Comparison of ENCODE assay signal across 9 mouse cellular contexts in the genomic region with DNA sequence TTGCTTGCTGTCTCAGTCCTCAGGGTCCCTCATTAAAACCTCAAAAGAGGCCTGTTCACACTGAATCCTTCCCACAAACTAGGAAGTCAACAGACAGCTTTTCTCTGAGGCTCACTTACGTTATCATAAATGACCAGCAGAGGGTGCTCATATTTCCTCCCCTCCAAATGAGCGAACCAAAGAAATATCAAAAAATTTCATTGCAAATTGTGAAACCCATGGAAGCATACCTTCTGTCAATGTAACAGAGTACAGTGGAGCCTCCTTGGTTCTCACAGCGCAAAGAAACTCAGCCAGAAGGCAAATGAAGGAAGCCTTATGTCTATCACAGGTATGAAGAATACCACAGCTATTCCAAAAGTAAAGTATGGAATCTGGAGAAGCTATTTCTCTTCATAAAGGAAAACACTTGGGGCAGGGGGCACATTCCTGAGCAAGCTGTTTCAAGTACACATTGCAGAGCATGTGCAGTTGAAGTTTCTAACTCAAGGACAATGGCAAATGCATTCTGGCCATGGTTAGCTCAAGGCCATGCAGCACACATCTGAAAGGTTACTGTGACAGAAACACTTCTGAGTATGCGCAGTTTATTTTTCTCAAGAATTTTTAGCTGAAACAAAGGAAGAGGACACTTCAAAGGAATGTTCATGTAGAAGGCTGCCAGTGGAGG.
A peak's percentile ranks its signal among the peaks of the same experiment; 100 is the strongest.
DNase-seq lines count a peak whose midpoint lies in the region; ATAC-seq and TF ChIP-seq lines count a peak whose summit lies in the region.
"Had no signal": no experiment of that assay in that cellular context is flagged by ENCODE, and none has a peak within 500 bp of the region (broad histone marks: within the 10 kb centered on the region; RNA-seq: fewer than 3 reads in every experiment).

No protein-coding gene starts in this region.

- H3K27me3 ChIP-seq in midbrain, postnatal 0 days (ENCODE audit: insufficient read depth, low read length), result no peaks in the 10 kb centered on the region
- H3K27me3 ChIP-seq in midbrain, embryonic 10.5 days (ENCODE audit: low read depth, poor library complexity, severe bottlenecking), result no peaks in the 10 kb centered on the region
- H3K27me3 ChIP-seq in embryonic facial prominence, embryonic 13.5 days, result no peaks in the 10 kb centered on the region
- no peaks in the 10 kb centered on the region for H3K27me3 ChIP-seq in lung, embryonic 16.5 days (ENCODE audit: control insufficient read depth, insufficient read depth, low read depth, low read length)

- no peak overlapping the region for H3K4me2 ChIP-seq in midbrain, postnatal 0 days (ENCODE audit: low read depth, low read length, poor library complexity, severe bottlenecking)
- no peak overlapping the region for H3K4me2 ChIP-seq in embryonic facial prominence, embryonic 13.5 days
- H3K4me2 ChIP-seq in lung, embryonic 16.5 days (ENCODE audit: low read depth, low read length), result no peak overlapping the region

- no peaks in the 10 kb centered on the region for H3K4me1 ChIP-seq in midbrain, postnatal 0 days (ENCODE audit: insufficient read depth, low read length)
- no peaks in the 10 kb centered on the region for H3K4me1 ChIP-seq in midbrain, embryonic 10.5 days
- peaks cover 22% of the 10 kb centered on the region for H3K4me1 ChIP-seq in embryonic facial prominence, embryonic 13.5 days
- H3K4me1 ChIP-seq in lung, embryonic 16.5 days (replicated peaks; ENCODE audit: control insufficient read depth, insufficient read depth, low read length), result peaks cover 19% of the 10 kb centered on the region

- H3K9me3 ChIP-seq in midbrain, postnatal 0 days (ENCODE audit: low read length), result no peaks in the 10 kb centered on the region
- no peaks in the 10 kb centered on the region for H3K9me3 ChIP-seq in midbrain, embryonic 10.5 days (replicated peaks)
- H3K9me3 ChIP-seq in embryonic facial prominence, embryonic 13.5 days, result no peaks in the 10 kb centered on the region
- no peaks in the 10 kb centered on the region for H3K9me3 ChIP-seq in lung, embryonic 16.5 days (ENCODE audit: control insufficient read depth, low read length)

- H3K36me3 ChIP-seq in midbrain, postnatal 0 days (ENCODE audit: insufficient read depth, low read length), result no peaks in the 10 kb centered on the region
- no peaks in the 10 kb centered on the region for H3K36me3 ChIP-seq in midbrain, embryonic 10.5 days
- no peaks in the 10 kb centered on the region for H3K36me3 ChIP-seq in embryonic facial prominence, embryonic 13.5 days
- no peaks in the 10 kb centered on the region for H3K36me3 ChIP-seq in lung, embryonic 16.5 days (ENCODE audit: control insufficient read depth, insufficient read depth, low read length)

- H3K9ac ChIP-seq in midbrain, postnatal 0 days (replicated peaks; ENCODE audit: low read length, poor library complexity, severe bottlenecking), result no peak overlapping the region
- no peak overlapping the region for H3K9ac ChIP-seq in embryonic facial prominence, embryonic 13.5 days
- H3K9ac ChIP-seq in lung, embryonic 16.5 days (ENCODE audit: low read length), result no peak overlapping the region

- DNase-seq in frontal cortex, postnatal 25 days (ENCODE audit: low spot score in 2 of 2), result no peak
- DNase-seq in midbrain, postnatal 0 days (ENCODE audit: low spot score), result peak; percentile 50
- DNase-seq in midbrain, embryonic 10.5 days (ENCODE audit: low spot score), result no peak
- DNase-seq in urinary bladder, postnatal 10 days (ENCODE audit: low spot score), result no peak
- DNase-seq in T-cell, adult 2 months (ENCODE audit: low spot score), result no peak

- no peak overlapping the region for H3K4me3 ChIP-seq in midbrain, postnatal 0 days (ENCODE audit: low read depth, low read length)
- no peak overlapping the region for H3K4me3 ChIP-seq in midbrain, embryonic 10.5 days
- no peak overlapping the region for H3K4me3 ChIP-seq in embryonic facial prominence, embryonic 13.5 days
- H3K4me3 ChIP-seq in lung, embryonic 16.5 days (ENCODE audit: low read length), result no peak overlapping the region
- H3K4me3 ChIP-seq: myocyte had no signal

- TF ChIP-seq CTCF in midbrain, postnatal 0 days (IDR thresholded peaks at IDR 0.05), result peak; percentile 73

- no peak overlapping the region for H3K27ac ChIP-seq in midbrain, postnatal 0 days (ENCODE audit: low read depth, low read length)
- H3K27ac ChIP-seq in midbrain, embryonic 10.5 days (replicated peaks), result no peak overlapping the region
- H3K27ac ChIP-seq in embryonic facial prominence, embryonic 13.5 days, result 0 out of 2 replicates have a peak overlapping the region, but pooled peaks have one; percentile 13
- peak overlapping the region; percentile 2; the same call in 1 of the 2 replicates for H3K27ac ChIP-seq in lung, embryonic 16.5 days (ENCODE audit: low read length)

- 65% methylated on average over 4 of the region's 4 CpGs for WGBS in midbrain, postnatal 0 days
- WGBS in midbrain, embryonic 10.5 days, result 65% methylated on average over 4 of the region's 4 CpGs
- WGBS in embryonic facial prominence, embryonic 13.5 days, result 44% methylated on average over 4 of the region's 4 CpGs
- whole genome bisulfite sequencing in lung, embryonic 16.5 days, result 33% methylated on average over 4 of the region's 4 CpGs

- peak; percentile 51 for ATAC-seq in frontal cortex, adult (ENCODE audit: low TSS enrichment)
- ATAC-seq in midbrain, postnatal 0 days (ENCODE audit: low FRiP score), result no peak
- ATAC-seq in embryonic facial prominence, embryonic 13.5 days (ENCODE audit: insufficient number of reproducible peaks, insufficient read depth, low FRiP score, low TSS enrichment, low read depth), result no peak
- peak; percentile 32 for ATAC-seq in lung, embryonic 16.5 days (ENCODE audit: low read depth)

Comparison
In these comparisons a context has a peak if more than half of its experiments do, and no peak if none do; other contexts are left out.
1. ATAC-seq: peak in frontal cortex, adult (single experiment) and lung, embryonic 16.5 days (single experiment); none in midbrain, postnatal 0 days (single experiment) and embryonic facial prominence, embryonic 13.5 days (single experiment).
2. H3K27ac ChIP-seq: peak in embryonic facial prominence, embryonic 13.5 days (single experiment) and lung, embryonic 16.5 days (single experiment); none in midbrain, postnatal 0 days (single experiment) and midbrain, embryonic 10.5 days (single experiment).